10 mouse cellular contexts compared by ENCODE assay signal in the genomic region with DNA sequence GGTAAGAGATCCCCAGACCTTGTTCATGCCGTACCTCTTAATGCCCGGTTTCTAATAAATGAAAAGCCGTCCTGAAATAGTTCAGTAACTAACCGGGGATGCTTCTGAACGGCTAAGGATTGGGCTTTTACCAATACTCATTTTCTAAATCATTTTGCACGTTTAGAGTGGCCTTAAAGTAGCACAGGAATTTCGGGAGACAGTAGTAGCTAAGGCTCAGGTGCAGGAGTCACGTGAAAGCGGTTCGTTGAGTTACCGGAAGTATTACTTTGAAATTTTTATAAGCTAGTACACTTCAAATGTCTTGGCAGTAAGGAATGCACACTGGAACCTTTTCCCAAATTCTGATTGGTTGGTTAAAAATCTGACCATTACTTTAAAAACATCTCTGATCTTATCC. TPM values are rescaled to one million over a fixed set of nuclear protein-coding genes. Genes with fewer than 3 reads are reported as not detected.
DNase-seq lines count a peak whose midpoint lies in the region; ATAC-seq and TF ChIP-seq lines count a peak whose summit lies in the region.
"Not testable (repeated sequence)": the region's sequence is repeated elsewhere in the genome, so short reads cannot be mapped to it uniquely, and the experiment has no call there.
"Had no signal": no experiment of that assay in that cellular context is flagged by ENCODE, and none has a peak within 500 bp of the region (broad histone marks: within the 10 kb centered on the region; RNA-seq: fewer than 3 reads in every experiment).

No protein-coding gene starts in this region.

- peak overlapping the region; percentile 74 for H3K4me3 ChIP-seq in G1E (ENCODE audit: low read depth, low read length)
- H3K4me3 ChIP-seq in embryonic facial prominence, embryonic 13.5 days, result peak overlapping the region; percentile 54
- H3K4me3 ChIP-seq in heart, embryonic 10.5 days, result peak overlapping the region; percentile 61
- H3K4me3 ChIP-seq in hindbrain, postnatal 0 days (ENCODE audit: low read length), result peak overlapping the region; percentile 40
- H3K4me3 ChIP-seq in left cerebral cortex, adult 2 months, result peak overlapping the region; percentile 50
- peak overlapping the region; percentile 47 for H3K4me3 ChIP-seq in lung, embryonic 14.5 days (ENCODE audit: low read depth, low read length)

- peak overlapping the region; percentile 55 for H3K4me2 ChIP-seq in embryonic facial prominence, embryonic 13.5 days
- peak overlapping the region; percentile 42; the same call in 1 of the 2 replicates for H3K4me2 ChIP-seq in hindbrain, postnatal 0 days (ENCODE audit: low read depth, low read length)
- peak overlapping the region; percentile 43 for H3K4me2 ChIP-seq in lung, embryonic 14.5 days

- peak overlapping the region; percentile 67; the same call in 1 of the 2 replicates for H3K9ac ChIP-seq in embryonic facial prominence, embryonic 13.5 days
- not testable (repeated sequence) for H3K9ac ChIP-seq in hindbrain, postnatal 0 days (replicated peaks; ENCODE audit: low read length); lung, embryonic 14.5 days

- not testable (repeated sequence) for ATAC-seq in G1E (ENCODE audit: extremely low read depth, insufficient number of reproducible peaks, low FRiP score, poor library complexity, severe bottlenecking); embryonic facial prominence, embryonic 13.5 days (ENCODE audit: insufficient number of reproducible peaks, insufficient read depth, low FRiP score, low TSS enrichment, low read depth); hindbrain, postnatal 0 days; lung, embryonic 14.5 days (ENCODE audit: insufficient read depth)

- not testable (repeated sequence) for H3K27ac ChIP-seq in embryonic facial prominence, embryonic 13.5 days; heart, embryonic 10.5 days; hindbrain, postnatal 0 days; left cerebral cortex, adult 2 months; lung, embryonic 14.5 days (ENCODE audit: low read depth)

- peaks cover 10% of the 10 kb centered on the region for H3K4me1 ChIP-seq in G1E (ENCODE audit: insufficient read depth, low read depth, low read length)
- not testable (repeated sequence) for H3K4me1 ChIP-seq in embryonic facial prominence, embryonic 13.5 days; heart, embryonic 10.5 days; hindbrain, postnatal 0 days (ENCODE audit: insufficient read depth, low read length); lung, embryonic 14.5 days (ENCODE audit: insufficient read depth)

- H3K27me3 ChIP-seq in G1E (ENCODE audit: insufficient read depth, low read length); embryonic facial prominence, embryonic 13.5 days; heart, embryonic 10.5 days (ENCODE audit: insufficient read depth, poor library complexity, severe bottlenecking); hindbrain, postnatal 0 days (ENCODE audit: insufficient read depth, low read length); lung, embryonic 14.5 days (ENCODE audit: insufficient read depth, low read length): not testable (repeated sequence)

- H3K36me3 ChIP-seq in G1E (replicated peaks), result peaks cover 29% of the 10 kb centered on the region
- peaks cover 16% of the 10 kb centered on the region for H3K36me3 ChIP-seq in embryonic facial prominence, embryonic 13.5 days
- peaks cover 22% of the 10 kb centered on the region for H3K36me3 ChIP-seq in heart, embryonic 10.5 days
- H3K36me3 ChIP-seq in hindbrain, postnatal 0 days (ENCODE audit: insufficient read depth, low read length), result not testable (repeated sequence)
- peaks cover 21% of the 10 kb centered on the region for H3K36me3 ChIP-seq in lung, embryonic 14.5 days (ENCODE audit: insufficient read depth)

- not testable (repeated sequence) for TF ChIP-seq CTCF in G1E (IDR thresholded peaks at IDR 0.05; ENCODE audit: low read depth, low read length); hindbrain, postnatal 0 days (IDR thresholded peaks at IDR 0.05; ENCODE audit: low read depth); left cerebral cortex, adult 2 months (IDR thresholded peaks at IDR 0.05); lung, embryonic 14.5 days (IDR thresholded peaks at IDR 0.05; ENCODE audit: low read depth)

- 0% methylated on average over 11 of the region's 11 CpGs for WGBS in embryonic facial prominence, embryonic 13.5 days
- under 1% methylated on average over 11 of the region's 11 CpGs for WGBS in heart, embryonic 10.5 days
- 0% methylated on average over 11 of the region's 11 CpGs for WGBS in hindbrain, postnatal 0 days
- WGBS in lung, embryonic 14.5 days, result under 1% methylated on average over 11 of the region's 11 CpGs

- not testable (repeated sequence) for DNase-seq in G1E (ENCODE audit: low spot score); heart, embryonic 10.5 days (ENCODE audit: low spot score); hindbrain, postnatal 0 days (ENCODE audit: low spot score); left cerebral cortex, adult 2 months (ENCODE audit: extremely low spot score in 1 of 2, low spot score in 2 of 2); lung, embryonic 14.5 days
- peak; percentile 21 for DNase-seq in naive thymus-derived CD4-positive, alpha-beta T cell, adult 2 months (ENCODE audit: low read depth)
- DNase-seq in thymus, postnatal 25 days, result peak; percentile 20

- H3K9me3 ChIP-seq in G1E (replicated peaks); embryonic facial prominence, embryonic 13.5 days; heart, embryonic 10.5 days; hindbrain, postnatal 0 days (ENCODE audit: low read length); lung, embryonic 14.5 days (ENCODE audit: low read depth, low read length): not testable (repeated sequence)

- intact Hi-C loops in left cerebral cortex, adult 2 months (cut with DNase I), result not testable (repeated sequence)

RNA-seq across cellular contexts. Expression of a gene that starts 0.7 kb away (rescaled TPM):
- total RNA-seq in G1E (2014; fragmentation: Nextera tagmentation), result 24.8 and 28.4 TPM in 2 replicates
- 46.3 and 47.3 TPM in 2 replicates for total RNA-seq in G1E (2017)
- 5.4 and 13.7 TPM in 2 replicates for polyA plus RNA-seq in G1E (2012)
- polyA plus RNA-seq in embryonic facial prominence, embryonic 13.5 days (2015; fragmentation: Nextera tagmentation; extraction: Ambion mirVana), result 35.0 and 35.7 TPM in 2 replicates
- polyA plus RNA-seq in heart, embryonic 10.5 days (2016; fragmentation: Nextera tagmentation; extraction: Ambion mirVana), result 24.9 and 30.8 TPM in 2 replicates
- 11.8 and 17.3 TPM in 2 replicates for total RNA-seq in hindbrain, postnatal 0 days (2014; rRNA removed)
- 18.6 and 20.4 TPM in 2 replicates for polyA plus RNA-seq in hindbrain, postnatal 0 days (2015; fragmentation: Nextera tagmentation; extraction: Ambion mirVana)
- 10 to 100 TPM; 21.4 to 21.7 TPM for total RNA-seq in left cerebral cortex, adult 2 months (2021)
- polyA plus RNA-seq in lung, embryonic 14.5 days (2014; fragmentation: Nextera tagmentation; extraction: Ambion mirVana), result 39.4 and 40.7 TPM in 2 replicates

RNA-seq across cellular contexts. Expression of a gene that starts 18.1 kb away (rescaled TPM):
- total RNA-seq in G1E (2014; fragmentation: Nextera tagmentation) (10.5 and 11.6 TPM in 2 replicates), G1E (2017) (22.3 and 22.7 TPM in 2 replicates)
- 26.5 and 29.9 TPM in 2 replicates for polyA plus RNA-seq in G1E (2012)
- polyA plus RNA-seq in embryonic facial prominence, embryonic 13.5 days (2015; fragmentation: Nextera tagmentation; extraction: Ambion mirVana), result 21.9 and 24.8 TPM in 2 replicates
- 25.0 and 30.2 TPM in 2 replicates for polyA plus RNA-seq in heart, embryonic 10.5 days (2016; fragmentation: Nextera tagmentation; extraction: Ambion mirVana)
- total RNA-seq in hindbrain, postnatal 0 days (2014; rRNA removed), result 13.7 and 26.9 TPM in 2 replicates
- polyA plus RNA-seq in hindbrain, postnatal 0 days (2015; fragmentation: Nextera tagmentation; extraction: Ambion mirVana), result 24.0 and 25.4 TPM in 2 replicates
- 1 to 10 TPM; 3.7 to 4.7 TPM for total RNA-seq in left cerebral cortex, adult 2 months (2021)
- polyA plus RNA-seq in lung, embryonic 14.5 days (2014; fragmentation: Nextera tagmentation; extraction: Ambion mirVana), result 28.4 and 32.2 TPM in 2 replicates

RNA-seq across cellular contexts. Expression of a gene that starts 18.4 kb away (rescaled TPM):
- total RNA-seq in G1E (2014; fragmentation: Nextera tagmentation) (not detected in 2 replicates), G1E (2017) (not detected in 2 replicates)
- 0.19 TPM in 1 of 2 replicates, not detected in the other for polyA plus RNA-seq in G1E (2012)
- polyA plus RNA-seq in embryonic facial prominence, embryonic 13.5 days (2015; fragmentation: Nextera tagmentation; extraction: Ambion mirVana), result 0.21 and 0.27 TPM in 2 replicates
- 0.10 TPM in 1 of 2 replicates, not detected in the other for polyA plus RNA-seq in heart, embryonic 10.5 days (2016; fragmentation: Nextera tagmentation; extraction: Ambion mirVana)
- 1.6 and 6.0 TPM in 2 replicates for total RNA-seq in hindbrain, postnatal 0 days (2014; rRNA removed)
- polyA plus RNA-seq in hindbrain, postnatal 0 days (2015; fragmentation: Nextera tagmentation; extraction: Ambion mirVana), result 0.35 and 0.79 TPM in 2 replicates
- under 1 TPM; 0.18 to 0.61 TPM for total RNA-seq in left cerebral cortex, adult 2 months (2021)
- polyA plus RNA-seq in lung, embryonic 14.5 days (2014; fragmentation: Nextera tagmentation; extraction: Ambion mirVana), result not detected in 2 replicates
- total RNA-seq: heart, adult 18-20 months; megakaryocyte, adult 5-6 weeks had no signal
